Comparison of ENCODE assay signal across 8 mouse cellular contexts in genomic region chr3:130180964-130181590, GRCm38 (mm10). TPM values are rescaled to one million over a fixed set of nuclear protein-coding genes. Genes with fewer than 3 reads are reported as not detected.
DNase-seq lines count a peak whose midpoint lies in the region; ATAC-seq and TF ChIP-seq lines count a peak whose summit lies in the region.

No protein-coding gene starts in this region.

- no peak overlapping the region for H3K27ac ChIP-seq in ES-E14 (ENCODE audit: insufficient read depth, low read depth, low read length, poor library complexity, severe bottlenecking)
- H3K27ac ChIP-seq in liver, embryonic 11.5 days (ENCODE audit: low read depth, low read length): no peak overlapping the region
- no peak overlapping the region for H3K27ac ChIP-seq in neural tube, embryonic 11.5 days (ENCODE audit: low read depth, low read length)

- peak overlapping the region; percentile 38 to 67 for H3K4me3 ChIP-seq in ES-E14 (ENCODE audit: insufficient read depth in 1 of 2, low read depth in 1 of 2, low read length in 2 of 2, poor library complexity in 1 of 2, severe bottlenecking in 1 of 2)
- peak overlapping the region; percentile 56 for H3K4me3 ChIP-seq in liver, embryonic 11.5 days (ENCODE audit: low read depth, low read length)
- H3K4me3 ChIP-seq in neural tube, embryonic 11.5 days (ENCODE audit: low read depth, low read length): peak overlapping the region; percentile 48

- peak overlapping the region; percentile 28 for H3K9ac ChIP-seq in ES-E14 (ENCODE audit: insufficient read depth, low read depth, low read length, poor library complexity, severe bottlenecking)
- H3K9ac ChIP-seq in liver, embryonic 11.5 days (ENCODE audit: low read depth, low read length): peak overlapping the region; percentile 41
- peak overlapping the region; percentile 5 for H3K9ac ChIP-seq in neural tube, embryonic 11.5 days (ENCODE audit: low read length)

- H3K27me3 ChIP-seq in liver, embryonic 11.5 days (replicated peaks; ENCODE audit: control insufficient read depth, insufficient read depth, low read length): peaks cover 15% of the 10 kb centered on the region
- H3K27me3 ChIP-seq in neural tube, embryonic 11.5 days (ENCODE audit: control insufficient read depth, insufficient read depth, low read length): peaks cover 6% of the 10 kb centered on the region

- ATAC-seq in liver, embryonic 11.5 days (replicated peaks; ENCODE audit: low FRiP score): peak; percentile 33
- peak; percentile 46 for ATAC-seq in neural tube, embryonic 11.5 days (ENCODE audit: insufficient read depth, low FRiP score, low TSS enrichment)

- no peaks in the 10 kb centered on the region for H3K4me1 ChIP-seq in ES-E14 (ENCODE audit: control insufficient read depth in 2 of 2, insufficient read depth in 2 of 2, low read length in 2 of 2, poor library complexity in 1 of 2)
- H3K4me1 ChIP-seq in liver, embryonic 11.5 days (replicated peaks; ENCODE audit: control insufficient read depth, insufficient read depth, low read length): peaks cover 2% of the 10 kb centered on the region; the same call in 1 of the 2 replicates
- no peaks in the 10 kb centered on the region for H3K4me1 ChIP-seq in neural tube, embryonic 11.5 days (ENCODE audit: control insufficient read depth, insufficient read depth, low read length)

- H3K4me2 ChIP-seq in liver, embryonic 11.5 days: peak overlapping the region; percentile 96
- peak overlapping the region; percentile 93 for H3K4me2 ChIP-seq in neural tube, embryonic 11.5 days (ENCODE audit: low read depth)

- under 1% methylated on average over 40 of the region's 40 CpGs for WGBS in liver, embryonic 11.5 days
- under 1% methylated on average over 40 of the region's 40 CpGs for WGBS in neural tube, embryonic 11.5 days

- in situ Hi-C loops in ES-E14 (cut with MboI; ENCODE audit: low sequenced_read_pairs in 2 of 2, unreplicated experiment in 2 of 2): no loop called here

- H3K36me3 ChIP-seq in ES-E14 (ENCODE audit: control insufficient read depth, insufficient read depth, low read length, poor library complexity, severe bottlenecking): no peaks in the 10 kb centered on the region
- no peaks in the 10 kb centered on the region for H3K36me3 ChIP-seq in liver, embryonic 11.5 days (ENCODE audit: control insufficient read depth, insufficient read depth, low read length)
- no peaks in the 10 kb centered on the region for H3K36me3 ChIP-seq in neural tube, embryonic 11.5 days (ENCODE audit: control insufficient read depth, insufficient read depth, low read length)

- peak; percentile 86 for DNase-seq in heart, adult 11 months
- DNase-seq in heart, adult 8-10 months (ENCODE audit: low spot score): no peak
- peak; percentile 17 for DNase-seq in ES-E14 (ENCODE audit: low read depth, low spot score)
- DNase-seq in embryo, embryonic 11 days: peak; percentile 60
- DNase-seq in heart, postnatal 4 days: peak; percentile 16
- peak; percentile 44 for DNase-seq in liver, embryonic 11.5 days (ENCODE audit: low spot score)
- peak; percentile 37 for DNase-seq in neural tube, embryonic 11.5 days (ENCODE audit: low spot score)
- no peak for DNase-seq in thymus, postnatal 0 days (ENCODE audit: low spot score)

- H3K9me3 ChIP-seq in ES-E14 (ENCODE audit: control insufficient read depth, insufficient read depth, low read depth, low read length): no peaks in the 10 kb centered on the region
- H3K9me3 ChIP-seq in liver, embryonic 11.5 days (ENCODE audit: control insufficient read depth, low read length): no peaks in the 10 kb centered on the region
- no peaks in the 10 kb centered on the region for H3K9me3 ChIP-seq in neural tube, embryonic 11.5 days (ENCODE audit: control insufficient read depth, low read length)

TF ChIP-seq in ES-E14, 5 proteins besides CTCF, POLR2A, EP300 and RAD21:
- no peak for TF ChIP-seq ZC3H11A (IDR thresholded peaks at IDR 0.05; ENCODE audit: borderline replicate concordance, low read depth, low read length)

RNA-seq across cellular contexts. Expression of gene Col25a1, which starts 49.8 kb away (rescaled TPM):
- total RNA-seq in heart, adult 8-10 months (2022): under 1 TPM; 0.20 to 0.34 (median 0.23) TPM
- 0.45 and 0.48 TPM in 2 replicates for total RNA-seq in ES-E14 (2012; rRNA removed)
- total RNA-seq in heart, postnatal 4 days (2021): 1 to 10 TPM; 1.7 to 1.8 TPM
- polyA plus RNA-seq in liver, embryonic 11.5 days (2014; fragmentation: Nextera tagmentation; extraction: Ambion mirVana): 5.9 and 6.3 TPM in 2 replicates
- 7.2 and 10.0 TPM in 2 replicates for polyA plus RNA-seq in neural tube, embryonic 11.5 days (2014; fragmentation: Nextera tagmentation; extraction: Ambion mirVana)
- 0.22 and 0.31 TPM in 2 replicates for polyA plus RNA-seq in thymus, postnatal 0 days (2015; fragmentation: Nextera tagmentation; extraction: Ambion mirVana)

Comparison
In these comparisons a context has a peak if more than half of its experiments do, and no peak if none do; other contexts are left out.
1. DNase-seq: peak in heart, adult 11 months (single experiment), ES-E14 (single experiment), embryo, embryonic 11 days (single experiment), heart, postnatal 4 days (single experiment), liver, embryonic 11.5 days (single experiment) and neural tube, embryonic 11.5 days (single experiment); none in heart, adult 8-10 months (single experiment) and thymus, postnatal 0 days (single experiment).
2. Peak in every context shown above with its lines, with median percentiles within 50 percentile points of each other: H3K4me3 ChIP-seq and H3K9ac ChIP-seq.